8 mouse cellular contexts compared by ENCODE assay signal in genomic region chrX:86192420-86192994, GRCm38 (mm10). TPM values are rescaled to one million over a fixed set of nuclear protein-coding genes. Genes with fewer than 3 reads are reported as not detected.
DNase-seq lines count a peak whose midpoint lies in the region; ATAC-seq and TF ChIP-seq lines count a peak whose summit lies in the region.
"Had no signal": no experiment of that assay in that cellular context is flagged by ENCODE, and none has a peak within 500 bp of the region (broad histone marks: within the 10 kb centered on the region; RNA-seq: fewer than 3 reads in every experiment).

No protein-coding gene starts in this region.

- H3K4me1 ChIP-seq in embryonic facial prominence, embryonic 14.5 days (ENCODE audit: control insufficient read depth, insufficient read depth, low read length), result no peaks in the 10 kb centered on the region
- H3K4me1 ChIP-seq in limb, embryonic 10.5 days, result peaks cover 8% of the 10 kb centered on the region; the same call in 1 of the 2 replicates
- no peaks in the 10 kb centered on the region for H3K4me1 ChIP-seq in stomach, postnatal 0 days (replicated peaks; ENCODE audit: control insufficient read depth, insufficient read depth)

- 28% methylated on average over 24 of the region's 25 CpGs for WGBS in embryonic facial prominence, embryonic 14.5 days
- 14% methylated on average over 25 of the region's 25 CpGs for WGBS in limb, embryonic 10.5 days
- 11% methylated on average over 25 of the region's 25 CpGs for WGBS in stomach, postnatal 0 days

- no peak overlapping the region for H3K9ac ChIP-seq in embryonic facial prominence, embryonic 14.5 days (ENCODE audit: low read depth, low read length)
- H3K9ac ChIP-seq in stomach, postnatal 0 days (ENCODE audit: low read length), result no peak overlapping the region

- peak overlapping the region; percentile 57 for H3K4me2 ChIP-seq in embryonic facial prominence, embryonic 14.5 days (ENCODE audit: low read depth, low read length)
- peak overlapping the region; percentile 20; the same call in 1 of the 2 replicates for H3K4me2 ChIP-seq in stomach, postnatal 0 days (replicated peaks; ENCODE audit: low read depth)

- H3K9me3 ChIP-seq in embryonic facial prominence, embryonic 14.5 days (ENCODE audit: control insufficient read depth, low read length), result no peaks in the 10 kb centered on the region
- no peaks in the 10 kb centered on the region for H3K9me3 ChIP-seq in limb, embryonic 10.5 days (replicated peaks)
- H3K9me3 ChIP-seq in stomach, postnatal 0 days (ENCODE audit: control insufficient read depth, low read length), result no peaks in the 10 kb centered on the region

- H3K27me3 ChIP-seq in embryonic facial prominence, embryonic 14.5 days (replicated peaks; ENCODE audit: control insufficient read depth, insufficient read depth, low read length), result peaks cover 32% of the 10 kb centered on the region
- peaks cover 54% of the 10 kb centered on the region for H3K27me3 ChIP-seq in limb, embryonic 10.5 days (ENCODE audit: low read depth, poor library complexity, severe bottlenecking)
- no peaks in the 10 kb centered on the region for H3K27me3 ChIP-seq in stomach, postnatal 0 days (ENCODE audit: control insufficient read depth, insufficient read depth, low read length)

- peak overlapping the region; percentile 31 for H3K4me3 ChIP-seq in embryonic facial prominence, embryonic 14.5 days (ENCODE audit: low read depth, low read length)
- H3K4me3 ChIP-seq in limb, embryonic 10.5 days, result peak overlapping the region; percentile 52
- no peak overlapping the region for H3K4me3 ChIP-seq in stomach, postnatal 0 days (ENCODE audit: low read depth, low read length)

- no peak overlapping the region for H3K27ac ChIP-seq in embryonic facial prominence, embryonic 14.5 days (replicated peaks; ENCODE audit: low read depth, low read length)
- no peak overlapping the region for H3K27ac ChIP-seq in limb, embryonic 10.5 days
- H3K27ac ChIP-seq in stomach, postnatal 0 days (replicated peaks), result no peak overlapping the region

- TF ChIP-seq CTCF in stomach, postnatal 0 days (IDR thresholded peaks at IDR 0.05; ENCODE audit: low read depth), result peak; percentile 18; the same call in 1 of the 2 replicates

- peak; percentile 17 for DNase-seq in ovary, postnatal 36 days (ENCODE audit: low spot score)
- no peak for DNase-seq in ovary, postnatal 10 days (ENCODE audit: low spot score)
- no peak for DNase-seq in embryonic facial prominence, embryonic 14.5 days (ENCODE audit: low spot score)
- no peak for DNase-seq in limb, embryonic 10.5 days (ENCODE audit: low spot score)
- peak; percentile 9 for DNase-seq in stomach, postnatal 0 days (ENCODE audit: low spot score)
- no peak for DNase-seq in lung, postnatal 10 days

- no peaks in the 10 kb centered on the region for H3K36me3 ChIP-seq in embryonic facial prominence, embryonic 14.5 days (ENCODE audit: control insufficient read depth, insufficient read depth, low read length)
- H3K36me3 ChIP-seq in limb, embryonic 10.5 days, result no peaks in the 10 kb centered on the region
- no peaks in the 10 kb centered on the region for H3K36me3 ChIP-seq in stomach, postnatal 0 days (ENCODE audit: control insufficient read depth, insufficient read depth, low read length)

- no peak for ATAC-seq in embryonic facial prominence, embryonic 14.5 days (ENCODE audit: low read depth)
- no peak for ATAC-seq in stomach, postnatal 0 days (ENCODE audit: low FRiP score, low TSS enrichment)
- ATAC-seq in megakaryocyte progenitor cell, adult 5-6 weeks (replicated peaks; ENCODE audit: poor library complexity), result no peak

- no peak for TF ChIP-seq EP300 in stomach, postnatal 0 days (optimal IDR thresholded peaks at IDR 0.05)

RNA-seq across cellular contexts. Expression of gene Nr0b1, which starts 0.9 kb away (rescaled TPM):
- polyA plus RNA-seq in embryonic facial prominence, embryonic 14.5 days (2014; fragmentation: Nextera tagmentation; extraction: Ambion mirVana), result 0.24 TPM in 1 of 2 replicates, not detected in the other
- 0.82 and 1.3 TPM in 2 replicates for polyA plus RNA-seq in limb, embryonic 10.5 days (2016; fragmentation: Nextera tagmentation; extraction: Ambion mirVana)
- not detected in 2 replicates for polyA plus RNA-seq in stomach, postnatal 0 days (2015; fragmentation: Nextera tagmentation; extraction: Ambion mirVana)
- not detected in 2 replicates for total RNA-seq in megakaryocyte progenitor cell, adult 5-6 weeks (2015)
- not detected in 2 replicates for total RNA-seq in megakaryocyte progenitor cell, adult 5-6 weeks (2017)
- polyA plus RNA-seq: lung, embryonic 16.5 days had no signal

Comparison
In these comparisons a context has a peak if more than half of its experiments do, and no peak if none do; other contexts are left out.
1. DNase-seq: peak in ovary, postnatal 36 days (single experiment) and stomach, postnatal 0 days (single experiment); none in ovary, postnatal 10 days (single experiment), embryonic facial prominence, embryonic 14.5 days (single experiment), limb, embryonic 10.5 days (single experiment) and lung, postnatal 10 days (single experiment).